In the genomic region with DNA sequence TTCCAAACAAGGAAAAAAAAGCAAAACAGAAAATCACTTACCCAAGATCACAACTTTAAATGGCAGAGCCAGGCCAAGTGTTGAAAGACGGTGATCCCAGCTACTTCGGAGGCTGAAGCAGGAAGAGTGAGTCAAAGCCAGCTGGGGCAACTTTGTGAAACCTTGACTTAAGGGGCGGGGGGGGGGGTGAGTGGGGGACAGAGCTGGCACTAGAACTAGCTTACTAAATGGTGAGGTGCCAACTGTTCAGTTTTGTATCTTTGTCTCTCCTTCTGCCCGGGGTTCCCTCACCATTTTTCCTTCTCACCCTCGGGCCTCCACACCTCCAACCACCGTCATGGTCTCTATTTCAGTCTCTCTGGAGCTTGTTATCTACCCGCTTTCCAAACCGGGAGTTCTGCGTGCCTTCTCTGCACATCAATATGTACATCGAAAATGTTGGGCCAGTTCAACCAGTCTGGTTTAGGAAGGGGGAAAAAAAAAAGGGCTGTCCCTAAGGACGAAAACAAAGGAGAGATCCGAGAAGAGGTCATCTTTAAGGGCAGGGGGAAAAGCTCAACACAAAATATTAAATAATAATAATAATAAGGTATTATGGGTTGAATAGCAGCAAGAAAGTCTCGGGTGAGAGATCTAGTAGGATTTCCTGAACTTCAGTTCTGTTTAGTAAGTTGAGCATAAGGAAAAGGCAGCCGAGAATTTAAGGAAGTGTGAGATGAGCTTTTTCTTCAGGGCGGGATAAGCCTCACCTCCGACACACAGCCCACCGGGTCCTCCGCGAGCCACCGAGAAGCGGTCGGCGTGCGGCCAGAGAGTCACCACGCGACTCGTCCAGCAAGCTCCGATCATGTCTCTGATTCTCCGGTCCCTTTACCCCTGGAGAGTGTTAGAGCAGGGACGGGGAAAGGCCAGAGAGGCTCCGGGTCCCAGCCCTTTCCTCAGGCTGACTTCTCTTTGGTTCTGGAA, we compare ENCODE assay signal across 9 mouse cellular contexts. TPM values are rescaled to one million over a fixed set of nuclear protein-coding genes. Genes with fewer than 3 reads are reported as not detected.
DNase-seq lines count a peak whose midpoint lies in the region; ATAC-seq and TF ChIP-seq lines count a peak whose summit lies in the region.
"Had no signal": no experiment of that assay in that cellular context is flagged by ENCODE, and none has a peak within 500 bp of the region (broad histone marks: within the 10 kb centered on the region; RNA-seq: fewer than 3 reads in every experiment).

No protein-coding gene starts in this region.

- H3K4me3 ChIP-seq in spleen, adult 2 months (ENCODE audit: extremely low read depth, insufficient read depth, insufficient read length): peak overlapping the region; percentile 90
- H3K4me3 ChIP-seq in limb, embryonic 13.5 days: peak overlapping the region; percentile 94
- peak overlapping the region; percentile 80 for H3K4me3 ChIP-seq in small intestine, adult 2 months (ENCODE audit: low read depth, low read length)

- H3K36me3 ChIP-seq in spleen, adult 2 months (ENCODE audit: control insufficient read depth, insufficient read depth, low read length): peaks cover 31% of the 10 kb centered on the region
- peaks cover 46% of the 10 kb centered on the region for H3K36me3 ChIP-seq in limb, embryonic 13.5 days
- H3K36me3 ChIP-seq in small intestine, adult 2 months (ENCODE audit: control insufficient read depth, insufficient read depth, low read length): peaks cover 23% of the 10 kb centered on the region

- DNase-seq in adrenal gland, adult (ENCODE audit: inconsistent age in 2 of 2, low spot score in 1 of 2): peak; percentile 26 to 83
- no peak for DNase-seq in adrenal gland, postnatal 25 days
- DNase-seq in spleen, adult 2 months (ENCODE audit: low read depth in 1 of 2, low spot score in 2 of 2): no peak
- DNase-seq in spleen, adult 18-20 months: no peak
- no peak for DNase-seq in gastrocnemius, adult 8-10 months (ENCODE audit: low spot score in 2 of 2)
- no peak for DNase-seq in ovary, postnatal 14 days (ENCODE audit: low spot score)

- 7% methylated on average over 31 of the region's 31 CpGs for WGBS in spleen, adult 2 months
- WGBS in limb, embryonic 13.5 days: 11% methylated on average over 31 of the region's 31 CpGs
- 3% methylated on average over 31 of the region's 31 CpGs for WGBS in small intestine, adult 2 months

- no peaks in the 10 kb centered on the region for H3K9me3 ChIP-seq in limb, embryonic 13.5 days

- TF ChIP-seq CTCF in spleen, adult 2 months (IDR thresholded peaks at IDR 0.05; ENCODE audit: extremely low read depth, insufficient read depth, insufficient read length, insufficient replicate concordance): no peak
- TF ChIP-seq CTCF in small intestine, adult 2 months (IDR thresholded peaks at IDR 0.05; ENCODE audit: extremely low read depth, insufficient read length, insufficient replicate concordance, low read depth, low read length): no peak

- peak overlapping the region; percentile 93 for H3K27ac ChIP-seq in spleen, adult 2 months (ENCODE audit: insufficient read depth, low read length)
- H3K27ac ChIP-seq in limb, embryonic 13.5 days: peak overlapping the region; percentile 83
- H3K27ac ChIP-seq in small intestine, adult 2 months (ENCODE audit: insufficient read depth, low read depth, low read length): peak overlapping the region; percentile 75

- TF ChIP-seq POLR2A in spleen, adult 2 months (IDR thresholded peaks at IDR 0.05; ENCODE audit: low read depth, low read length): no peak
- no peak for TF ChIP-seq POLR2A in small intestine, adult 2 months (IDR thresholded peaks at IDR 0.05; ENCODE audit: low read depth, low read length)

- peak overlapping the region; percentile 94 for H3K4me2 ChIP-seq in limb, embryonic 13.5 days (replicated peaks)

- H3K9ac ChIP-seq in limb, embryonic 13.5 days: peak overlapping the region; percentile 84

- peaks cover 5% of the 10 kb centered on the region; the same call in 1 of the 2 replicates for H3K4me1 ChIP-seq in spleen, adult 2 months (ENCODE audit: control insufficient read depth, insufficient read depth, insufficient read length)
- peaks cover 52% of the 10 kb centered on the region for H3K4me1 ChIP-seq in limb, embryonic 13.5 days
- peaks cover 25% of the 10 kb centered on the region for H3K4me1 ChIP-seq in small intestine, adult 2 months (ENCODE audit: control insufficient read depth, insufficient read depth, insufficient read length, low read length)

- no peaks in the 10 kb centered on the region for H3K27me3 ChIP-seq in spleen, adult 2 months (ENCODE audit: control insufficient read depth, insufficient read depth, low read length)
- no peaks in the 10 kb centered on the region for H3K27me3 ChIP-seq in limb, embryonic 13.5 days
- H3K27me3 ChIP-seq in small intestine, adult 2 months (ENCODE audit: control insufficient read depth, insufficient read depth, low read length): no peaks in the 10 kb centered on the region

- peak; percentile 42; the same call in 1 of the 2 replicates for ATAC-seq in limb, embryonic 13.5 days (ENCODE audit: low FRiP score, low read depth)

RNA-seq across cellular contexts. Expression of gene Sphk2, which starts 0.6 kb away (rescaled TPM):
- 38.2 and 42.0 TPM in 2 replicates for total RNA-seq in adrenal gland, postnatal 25 days (2021)
- 41.0 and 56.3 TPM in 2 replicates for polyA plus RNA-seq in spleen, adult 2 months (2012; rRNA removed)
- polyA plus RNA-seq in limb, embryonic 13.5 days (2015; fragmentation: Nextera tagmentation; extraction: Ambion mirVana): 33.4 and 36.0 TPM in 2 replicates
- 87.3 and 164 TPM in 2 replicates for polyA plus RNA-seq in small intestine, adult 2 months (2012; rRNA removed)
- 10 to 100 TPM; 10.6 to 15.0 (median 13.0) TPM for total RNA-seq in gastrocnemius, adult 8-10 months (2022)

RNA-seq across cellular contexts. Expression of gene Rpl18, which starts 2.0 kb away (rescaled TPM):
- total RNA-seq in adrenal gland, postnatal 25 days (2021): 964 and 1,249 TPM in 2 replicates
- polyA plus RNA-seq in spleen, adult 2 months (2012; rRNA removed): 1,792 and 2,504 TPM in 2 replicates
- 1,016 and 1,039 TPM in 2 replicates for polyA plus RNA-seq in limb, embryonic 13.5 days (2015; fragmentation: Nextera tagmentation; extraction: Ambion mirVana)
- 820 and 1,370 TPM in 2 replicates for polyA plus RNA-seq in small intestine, adult 2 months (2012; rRNA removed)
- 100 to 1,000 TPM; 479 to 609 (median 594) TPM for total RNA-seq in gastrocnemius, adult 8-10 months (2022)

RNA-seq across cellular contexts. Expression of gene Fam83e, which starts 3.8 kb away (rescaled TPM):
- total RNA-seq in adrenal gland, postnatal 25 days (2021): 0.30 and 0.76 TPM in 2 replicates
- polyA plus RNA-seq in spleen, adult 2 months (2012; rRNA removed): 0.09 and 0.26 TPM in 2 replicates
- polyA plus RNA-seq in limb, embryonic 13.5 days (2015; fragmentation: Nextera tagmentation; extraction: Ambion mirVana): 0.61 and 1.0 TPM in 2 replicates
- 64.5 and 102 TPM in 2 replicates for polyA plus RNA-seq in small intestine, adult 2 months (2012; rRNA removed)
- total RNA-seq in gastrocnemius, adult 8-10 months (2022): under 1 TPM in 2 of 4 experiments, not detected in 2; 0.10 to 0.38 TPM

RNA-seq across cellular contexts. Expression of gene Spaca4, which starts 8.4 kb away (rescaled TPM):
- total RNA-seq in adrenal gland, postnatal 25 days (2021): not detected in 2 replicates
- not detected in 2 replicates for polyA plus RNA-seq in spleen, adult 2 months (2012; rRNA removed)
- polyA plus RNA-seq in limb, embryonic 13.5 days (2015; fragmentation: Nextera tagmentation; extraction: Ambion mirVana): not detected in 2 replicates
- 0.20 and 0.38 TPM in 2 replicates for polyA plus RNA-seq in small intestine, adult 2 months (2012; rRNA removed)
- not detected for total RNA-seq in gastrocnemius, adult 8-10 months (2022)
- total RNA-seq: heart, adult 18-20 months had no signal

RNA-seq across cellular contexts. Expression of gene Dbp, which starts 12.3 kb away (rescaled TPM):
- total RNA-seq in adrenal gland, postnatal 25 days (2021): 282 and 444 TPM in 2 replicates
- 20.0 and 30.1 TPM in 2 replicates for polyA plus RNA-seq in spleen, adult 2 months (2012; rRNA removed)
- polyA plus RNA-seq in limb, embryonic 13.5 days (2015; fragmentation: Nextera tagmentation; extraction: Ambion mirVana): 4.5 and 6.2 TPM in 2 replicates
- polyA plus RNA-seq in small intestine, adult 2 months (2012; rRNA removed): 8.9 and 13.1 TPM in 2 replicates
- 100 to 1,000 TPM in 3 of 4 experiments, 10 to 100 TPM in 1; 69.5 to 173 (median 143) TPM for total RNA-seq in gastrocnemius, adult 8-10 months (2022)

Comparison
In these comparisons a context has a peak if more than half of its experiments do, and no peak if none do; other contexts are left out.
1. DNase-seq: peak in adrenal gland, adult (2 of 2); none in adrenal gland, postnatal 25 days (single experiment), spleen, adult 2 months (0 of 2), spleen, adult 18-20 months (0 of 2), gastrocnemius, adult 8-10 months (0 of 2) and ovary, postnatal 14 days (single experiment).
2. RNA of gene Fam83e, which starts 3.8 kb away (polyA plus RNA-seq): 64.5 to 102 TPM in small intestine, adult 2 months; 0.61 to 1.0 TPM in limb, embryonic 13.5 days and 0.09 to 0.26 TPM in spleen, adult 2 months; every median in the first group is over 10 times any median in the second.
3. Peak in every context shown above with its lines, with median percentiles within 50 percentile points of each other: H3K27ac ChIP-seq and H3K4me3 ChIP-seq.